Mouse (Mus musculus): ENCODE data around the gene Ptn.

Ptn gene

DNA sequence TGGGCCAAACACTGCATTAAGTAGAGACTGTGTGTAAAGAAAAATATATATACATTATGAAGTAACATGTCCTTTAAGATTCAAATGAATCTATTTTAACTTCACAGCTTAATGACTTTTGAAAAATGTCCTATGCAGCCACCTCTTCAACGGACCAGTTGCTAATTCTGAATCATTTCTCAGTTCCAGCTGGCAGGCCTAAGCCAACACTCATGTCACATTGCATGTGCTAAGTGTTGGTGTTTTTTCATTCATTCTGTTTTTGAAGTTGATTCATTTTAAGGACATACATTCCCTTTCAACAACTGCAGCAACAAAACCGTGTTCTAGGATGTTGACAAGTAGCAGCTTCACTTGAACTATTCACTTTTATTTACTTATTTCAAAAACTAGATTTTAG lies 6.0 kb upstream of the Ptn start:
- DNase-seq (ENCODE audit: low spot score): no peak

DNA sequence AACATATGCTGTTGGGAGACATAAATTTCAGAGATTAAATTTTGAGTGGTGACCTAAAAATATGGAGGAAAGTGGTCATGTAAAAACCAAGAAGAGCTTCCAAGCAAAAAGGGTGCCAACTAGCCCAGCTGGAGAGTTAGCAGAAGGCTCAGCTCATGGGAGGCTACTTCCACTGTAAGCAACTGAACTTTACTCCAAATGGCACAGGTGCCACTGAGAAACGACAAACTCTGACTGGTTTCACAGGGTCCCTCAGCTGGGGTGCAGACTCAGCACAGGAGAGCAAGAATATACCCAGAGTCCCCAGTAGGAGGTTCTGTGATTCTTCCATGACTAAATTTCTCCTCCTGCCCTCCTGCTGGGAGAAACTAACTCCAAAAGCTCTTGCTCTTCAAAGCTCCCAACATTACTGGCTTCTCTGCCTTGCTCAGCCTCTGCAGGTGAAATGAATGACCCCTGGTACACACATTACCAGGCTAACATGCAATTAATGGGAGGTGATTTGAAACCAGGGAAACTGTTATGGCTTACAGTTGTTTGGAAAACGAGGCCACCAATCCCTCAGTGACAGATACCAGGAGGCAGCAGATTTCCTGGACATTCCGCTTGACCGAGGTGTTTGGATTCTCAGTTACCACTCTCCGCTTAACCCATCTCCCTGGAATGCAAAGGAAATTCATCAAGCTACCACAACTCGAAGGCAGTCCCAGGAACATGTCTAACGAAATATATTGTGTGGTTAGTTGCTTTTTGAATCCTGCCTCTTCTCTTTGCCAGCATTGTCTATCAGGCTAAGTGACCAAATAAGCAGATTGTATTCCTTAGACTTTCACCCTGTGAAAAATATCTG lies 2.9 kb upstream of the Ptn start:
- DNase-seq (ENCODE audit: low spot score): no peak

DNA sequence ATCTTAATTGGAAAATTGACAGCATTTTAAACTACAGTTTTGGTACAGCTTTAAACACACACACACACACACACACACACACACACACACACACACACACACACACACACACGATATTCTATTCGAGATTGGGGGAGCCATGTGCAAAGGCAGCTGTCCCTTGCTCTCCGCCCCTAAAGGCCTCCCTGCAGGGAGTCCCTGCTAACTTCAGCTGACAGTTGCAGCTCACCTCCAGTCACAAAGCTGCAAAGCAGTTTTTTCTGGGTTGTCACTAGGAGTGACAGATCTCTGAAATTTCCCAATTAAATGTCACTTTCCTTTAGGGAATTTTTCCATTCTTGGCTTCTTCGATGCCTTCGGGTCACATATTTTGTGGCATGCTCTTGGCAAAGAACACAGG lies 428 bp upstream of the Ptn start:
- DNase-seq (ENCODE audit: low spot score): no peak

- DNase-seq (ENCODE audit: low spot score): peak; percentile 33
Measured at GRCm38 (mm10) chr6:36809311-36809726, 701 bp downstream of the Ptn start.

DNA sequence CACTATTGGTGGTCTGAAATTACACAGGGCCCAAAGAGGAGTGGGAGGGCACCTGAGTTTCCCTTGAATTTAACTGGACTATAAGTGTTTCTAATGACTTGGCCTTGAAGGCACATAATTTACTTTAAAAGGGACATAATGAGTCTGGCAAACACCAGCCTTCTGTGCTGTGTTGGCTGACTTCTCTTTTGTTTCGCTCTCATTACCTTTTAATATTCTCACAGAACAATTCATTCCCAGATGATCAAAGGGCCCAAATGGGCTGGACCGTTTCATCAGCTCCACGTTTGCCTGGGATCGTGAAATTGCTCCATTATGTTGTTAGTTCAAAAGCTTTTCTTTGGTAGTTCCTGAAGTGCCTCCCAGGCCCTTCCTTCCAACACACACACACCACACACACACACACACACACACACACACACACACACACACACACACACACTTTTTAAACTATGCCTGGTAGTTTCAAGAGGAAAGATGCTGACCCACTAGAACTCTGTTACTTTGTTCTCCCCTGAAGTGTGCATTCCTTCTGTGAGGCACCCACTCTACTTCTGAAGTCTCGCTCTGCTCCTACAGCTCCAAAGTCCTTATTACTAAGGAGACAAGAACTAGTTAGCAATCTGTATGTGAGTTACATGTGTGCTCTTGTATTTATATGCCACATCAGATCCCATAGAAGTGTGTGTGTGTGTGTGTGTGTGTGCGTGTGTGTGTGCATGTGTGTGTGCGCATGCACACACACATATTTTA lies 1.5 kb downstream of the Ptn start:
- no peak for DNase-seq (ENCODE audit: low spot score)

GRCm38 (mm10) chr6:36806906-36807305 lies 3.1 kb downstream of the Ptn start:
- no peak for DNase-seq (ENCODE audit: low spot score)

- no peak for DNase-seq (ENCODE audit: low spot score)
Measured at GRCm38 (mm10) chr6:36800309-36800946, 9.6 kb downstream of the Ptn start.

DNA sequence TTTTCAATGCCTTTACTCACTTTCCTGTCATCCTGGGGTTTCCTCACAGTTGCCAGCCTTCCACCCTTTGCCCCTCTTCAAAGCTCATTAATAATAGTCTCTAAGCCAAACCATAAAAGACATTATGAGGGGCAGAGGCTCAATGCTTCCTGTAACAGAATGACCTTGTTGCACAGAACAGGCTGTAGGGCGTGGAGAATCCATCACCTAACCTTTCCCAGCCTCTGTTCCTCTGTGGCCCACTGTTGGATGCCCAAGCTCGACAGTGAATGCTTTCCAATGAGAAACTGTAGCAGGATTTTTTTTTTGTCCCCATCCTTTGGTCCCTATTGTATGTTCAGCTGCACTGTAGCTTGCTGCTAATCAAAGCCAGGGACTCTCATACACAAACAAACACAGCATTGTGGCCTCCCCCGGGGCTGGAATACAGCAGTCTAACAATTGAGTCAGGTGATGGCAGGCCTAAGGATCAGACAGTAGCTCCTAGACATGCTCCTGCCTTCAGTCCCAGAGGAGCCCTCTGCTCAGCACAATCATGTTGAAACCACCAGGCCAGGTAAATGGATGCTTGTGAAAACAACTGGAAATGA lies 12.9 kb downstream of the Ptn start:
- DNase-seq (ENCODE audit: low spot score): no peak

GRCm38 (mm10) chr6:36794535-36794934 lies 15.5 kb downstream of the Ptn start:
- no peak for DNase-seq (ENCODE audit: low spot score)

DNA sequence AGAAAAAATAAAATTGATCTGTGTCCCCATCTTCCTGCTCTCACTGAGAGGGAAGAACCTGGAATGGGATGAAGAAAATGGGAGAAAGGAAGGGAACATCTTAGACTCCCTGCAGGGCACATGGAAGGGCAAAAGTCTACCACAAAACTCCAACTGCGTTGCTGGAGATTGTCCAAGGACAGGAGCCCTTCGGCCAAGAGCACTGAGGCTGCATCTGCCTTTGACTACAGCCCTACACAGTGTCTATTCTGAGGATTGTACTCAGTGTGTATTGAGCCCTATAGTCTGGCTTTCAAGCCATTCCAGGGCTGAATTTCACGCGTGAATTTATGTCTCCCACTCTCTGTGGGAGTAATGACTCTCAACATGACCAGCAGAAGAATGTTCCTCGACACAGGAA lies 16.2 kb downstream of the Ptn start:
- no peak for DNase-seq (ENCODE audit: low spot score)

GRCm38 (mm10) chr6:36789261-36789660 lies 20.8 kb downstream of the Ptn start:
- DNase-seq (ENCODE audit: low spot score): no peak

DNA sequence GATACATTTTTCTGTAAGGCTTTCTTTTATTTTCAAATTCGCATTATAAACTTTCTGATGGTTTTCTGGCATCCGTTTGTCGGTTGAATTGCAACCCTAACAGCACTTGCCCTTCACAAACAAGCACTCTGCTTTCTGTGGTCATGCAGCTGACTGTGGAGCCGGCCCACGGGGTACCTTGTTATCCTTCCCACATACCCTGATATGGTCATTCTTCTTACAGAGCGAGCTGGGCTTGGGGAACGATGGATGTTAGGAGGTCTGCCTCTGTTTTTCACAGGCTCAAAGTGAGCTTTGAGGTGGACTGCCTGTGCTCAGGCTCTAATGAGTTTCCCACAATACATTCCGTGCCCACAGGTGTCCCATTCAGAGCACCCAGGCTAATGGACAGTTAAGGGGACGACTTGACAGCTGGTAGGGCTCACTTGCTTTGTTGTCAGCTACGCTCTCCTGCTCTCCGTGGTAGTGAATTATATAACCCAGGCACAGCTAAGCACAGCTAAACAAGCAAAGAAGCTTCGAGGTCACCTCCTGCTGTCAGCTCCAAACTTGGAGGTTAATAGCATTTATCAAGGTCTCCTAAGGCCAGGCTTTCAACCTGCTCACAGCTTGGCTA lies 21.3 kb downstream of the Ptn start:
- DNase-seq (ENCODE audit: low spot score): peak; percentile 10

DNA sequence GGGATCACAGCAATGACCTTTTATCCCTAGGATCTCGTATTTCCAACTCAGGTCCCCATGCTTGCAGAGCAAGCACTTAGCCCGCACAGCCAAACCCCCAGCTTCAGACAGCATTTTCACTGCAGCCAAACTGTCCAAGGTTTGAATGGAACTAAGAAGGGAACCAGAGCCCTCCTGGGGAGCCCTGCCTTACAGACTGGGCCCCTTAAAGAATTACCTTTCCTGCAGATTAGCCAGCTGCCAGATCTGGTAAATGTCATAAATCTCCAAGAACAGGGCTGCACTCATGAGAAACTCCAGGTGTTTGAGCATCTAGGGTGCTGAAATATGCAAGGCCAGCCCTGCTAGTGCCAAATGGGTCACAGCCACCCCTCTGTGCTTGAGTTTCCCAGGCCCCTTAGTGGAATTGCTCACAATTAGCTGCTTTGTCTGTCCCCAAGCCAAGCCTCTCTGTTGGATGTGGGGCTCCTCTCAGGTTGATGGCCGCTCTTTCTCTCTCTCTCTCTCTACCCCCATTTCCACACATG lies 25.3 kb downstream of the Ptn start:
- DNase-seq (ENCODE audit: low spot score): no peak

- no peak for DNase-seq (ENCODE audit: low spot score)
Measured at GRCm38 (mm10) chr6:36782481-36782880, 27.5 kb downstream of the Ptn start.

- no peak for DNase-seq (ENCODE audit: low spot score)
Measured at GRCm38 (mm10) chr6:36777567-36778337, 32.3 kb downstream of the Ptn start.

GRCm38 (mm10) chr6:36777039-36777438 lies 33.0 kb downstream of the Ptn start:
- DNase-seq (ENCODE audit: low spot score): no peak

DNA sequence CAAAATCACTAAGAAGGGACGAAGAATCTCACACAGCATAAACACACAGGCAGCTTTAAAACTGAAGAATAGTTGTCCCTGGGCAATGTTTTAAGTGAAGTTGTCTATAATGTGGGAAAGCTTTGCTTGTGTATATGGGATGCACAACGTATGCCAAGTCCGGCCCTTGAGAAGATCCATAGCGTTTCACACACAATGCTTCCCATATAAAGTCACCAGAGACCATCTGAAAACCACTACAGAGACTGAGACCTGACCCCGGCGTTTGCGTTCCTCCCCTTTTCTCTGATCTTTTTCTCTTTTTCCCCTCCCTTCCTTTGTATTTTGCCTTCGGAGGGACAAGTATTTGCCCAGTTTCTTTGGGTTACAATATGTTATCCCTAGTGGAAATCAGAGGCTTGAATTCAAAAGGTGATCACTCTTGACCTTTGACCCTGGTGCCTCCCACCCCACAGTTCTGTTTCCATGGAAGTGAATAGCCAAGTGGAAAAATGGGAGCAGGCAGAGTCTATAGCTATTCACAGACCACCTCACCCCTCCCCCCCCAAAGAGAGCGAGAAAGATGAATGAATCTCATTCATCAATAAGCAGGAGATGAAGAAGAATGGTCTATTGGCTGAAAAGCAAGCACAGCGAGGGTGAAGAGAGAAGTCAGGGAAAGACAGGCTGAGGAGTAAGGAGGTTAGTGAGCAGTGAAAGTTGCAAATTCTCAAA lies 34.2 kb downstream of the Ptn start:
- no peak for DNase-seq (ENCODE audit: low spot score)

GRCm38 (mm10) chr6:36772541-36772940 lies 37.5 kb downstream of the Ptn start:
- no peak for DNase-seq (ENCODE audit: low spot score)

DNA sequence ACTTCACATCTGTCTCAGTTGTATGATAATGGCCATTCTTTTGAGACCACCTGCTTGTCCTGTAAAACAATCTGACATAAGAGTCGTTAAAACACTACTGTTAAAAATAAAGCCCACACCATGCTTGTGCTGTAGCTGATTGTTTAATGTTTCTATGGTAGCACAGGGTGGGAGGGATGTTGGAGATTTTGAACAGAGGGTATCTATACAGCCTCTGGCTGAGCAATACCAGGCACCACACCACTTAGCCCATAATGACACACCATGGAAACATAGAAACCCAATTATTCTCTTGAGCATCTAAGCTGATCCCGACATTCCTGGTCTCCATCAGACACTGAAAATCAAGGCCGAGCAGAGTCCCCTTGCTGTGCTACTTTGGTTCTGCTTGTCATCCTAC lies 41.0 kb downstream of the Ptn start:
- DNase-seq (ENCODE audit: low spot score): no peak

DNA sequence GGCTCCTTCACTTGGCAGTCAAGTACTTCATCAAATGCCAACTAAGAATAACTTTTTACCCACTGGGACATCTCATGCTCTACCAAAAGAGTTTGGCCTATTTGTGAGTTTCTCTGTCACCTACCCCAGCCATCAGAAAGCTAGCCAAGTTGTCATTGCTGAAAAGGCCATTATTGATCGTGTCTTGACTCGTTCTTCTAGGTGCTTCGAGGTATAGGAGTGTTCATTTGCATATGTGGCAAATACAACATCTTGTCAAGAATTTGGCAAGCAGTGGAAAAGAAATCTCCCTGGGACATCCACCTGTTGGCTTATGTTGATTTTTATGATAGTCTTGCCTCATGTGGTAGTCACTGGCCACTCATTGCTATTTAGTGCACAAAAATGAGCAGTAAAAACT lies 43.1 kb downstream of the Ptn start:
- DNase-seq (ENCODE audit: low spot score): no peak

Measured in ovary, postnatal 36 days (tissue).